Mouse (Mus musculus) ES-E14 (cell line): ENCODE measurements around the gene Agrn. TPM values are rescaled to one million over a fixed set of nuclear protein-coding genes. Genes with fewer than 3 reads are reported as not detected.

Source experiments
- DNase-seq: peaks from one replicate; pipeline ENCODE4 v3.0.0-alpha.2; 2013; ENCODE audit warnings: low read depth, low spot score
- H3K27ac ChIP-seq: 2 replicates; pipeline ENCODE4 v1.5.1; 2012; ENCODE audit warnings: low read depth, mild to moderate bottlenecking, low read length, moderate library complexity, mixed read lengths; ENCODE audit not compliant: poor library complexity, insufficient read depth, severe bottlenecking
- H3K36me3 ChIP-seq: 2 replicates; pipeline ENCODE4 v1.6.1; 2012; ENCODE audit warnings: mild to moderate bottlenecking, low read length, moderate library complexity, mixed read lengths; ENCODE audit not compliant: control insufficient read depth, poor library complexity, insufficient read depth, severe bottlenecking
- H3K4me1 ChIP-seq, 2 experiments: fragments of 150-350 bp in 1 of 2; sonication (generic) in 1 of 2; 2 replicates each; pipeline ENCODE4 v1.6.1; 2012; ENCODE audit warnings: low read length in 2 of 2, mild to moderate bottlenecking in 1 of 2, mixed read lengths in 1 of 2; ENCODE audit not compliant: control insufficient read depth in 2 of 2, insufficient read depth in 2 of 2, poor library complexity in 1 of 2
- H3K4me3 ChIP-seq, 2 experiments: fragments of 150-350 bp in 1 of 2; sonication (generic) in 1 of 2; 2 replicates each; pipeline ENCODE4 v1.5.1; 2012; ENCODE audit warnings: low read length in 2 of 2, low read depth in 1 of 2, mild to moderate bottlenecking in 1 of 2, mixed read lengths in 1 of 2; ENCODE audit not compliant: insufficient read depth in 1 of 2, poor library complexity in 1 of 2, severe bottlenecking in 1 of 2
- H3K9ac ChIP-seq: 2 replicates; pipeline ENCODE4 v1.6.1; 2012; ENCODE audit warnings: low read depth, mild to moderate bottlenecking, low read length, mixed read lengths; ENCODE audit not compliant: poor library complexity, insufficient read depth, severe bottlenecking
- H3K9me3 ChIP-seq: fragments of 150-350 bp; sonication (generic); 2 replicates; pipeline ENCODE4 v1.6.1; 2012; ENCODE audit warnings: low read depth, mild to moderate bottlenecking, low read length; ENCODE audit not compliant: control insufficient read depth, insufficient read depth
- CHD2 ChIP-seq: IDR thresholded peaks from 2 replicates; pipeline ENCODE4 v1.6.1; 2014; ENCODE audit warnings: mild to moderate bottlenecking, low read depth, low read length, inconsistent platforms
- HCFC1 ChIP-seq: IDR thresholded peaks from 2 replicates; pipeline ENCODE4 v1.6.1; 2012; ENCODE audit warnings: low read length, inconsistent platforms, borderline replicate concordance; ENCODE audit not compliant: insufficient read depth
- MAFK ChIP-seq: IDR thresholded peaks from 2 replicates; pipeline ENCODE4 v1.6.1; 2014; ENCODE audit warnings: mild to moderate bottlenecking, low read depth, low read length, inconsistent platforms; ENCODE audit not compliant: insufficient read depth
- ZC3H11A ChIP-seq: IDR thresholded peaks from 2 replicates; pipeline ENCODE4 v1.6.1; 2012; ENCODE audit warnings: low read depth, mild to moderate bottlenecking, inconsistent platforms, low read length, borderline replicate concordance
- ZNF384 ChIP-seq: IDR thresholded peaks from 2 replicates; pipeline ENCODE4 v1.6.1; 2012; ENCODE audit warnings: low read depth, low read length, inconsistent platforms
- in situ Hi-C, 2 experiments: fragments of 600-800 bp; cut with MboI; formaldehyde crosslinking; loops; one replicate each; pipeline ENCODE4 v1.15.1; 2025; ENCODE audit warnings: low sequenced_read_pairs in 2 of 2, inconsistent platforms in 1 of 2; ENCODE audit not compliant: unreplicated experiment in 2 of 2
- total RNA-seq: library from RNA; depleted of rRNA; stranded (reverse); fragments of 300-350 nt; gene quantifications from 2 replicates; pipeline ENCODE4 v1.2.3, GENCODE M21; 2012

The Agrn gene
- total RNA-seq, 1 experiment, result 214 TPM

GRCm38 (mm10) chr4:156215649-156216048 lies 18.4 kb upstream of the Agrn start, which contains the start of gene Perm1:
TSS of gene Perm1 (plus strand) at chr4:156215868.
- Histone ChIP-seq H3K9ac (no peak within 1 kb of the TSS), H3K4me1 (0 out of 4 replicates have a peak, but pooled peaks cover 0 to 2% of the 10 kb centered on the region in 2 experiments), H3K4me3 (no peak within 1 kb of the TSS), H3K36me3 (no peaks in the 10 kb centered on the region), H3K27ac (no peak within 1 kb of the TSS), H3K9me3 (no peaks in the 10 kb centered on the region)
- DNase-seq, result no peak
- in situ Hi-C loops, result no loop called here
- no peak for TF ChIP-seq HCFC1
- no peak for TF ChIP-seq ZNF384
- no peak for TF ChIP-seq MAFK
- no peak for TF ChIP-seq ZC3H11A
- no peak for TF ChIP-seq CHD2

- no peak overlapping the region for H3K4me3 ChIP-seq
- H3K9ac ChIP-seq, result no peak overlapping the region
- H3K9me3 ChIP-seq, result no peaks in the 10 kb centered on the region
- H3K4me1 ChIP-seq, result 0 out of 4 replicates have a peak, but pooled peaks cover 0 to 2% of the 10 kb centered on the region in 2 experiments
- TF ChIP-seq ZNF384 (no peak), MAFK (no peak), HCFC1 (no peak), ZC3H11A (no peak)
- in situ Hi-C loops, result no loop called here
- DNase-seq, result no peak
- no peaks in the 10 kb centered on the region for H3K36me3 ChIP-seq
- H3K27ac ChIP-seq, result no peak overlapping the region
Measured at GRCm38 (mm10) chr4:156213134-156213533, 15.8 kb upstream of the Agrn start.

GRCm38 (mm10) chr4:156209963-156210635 lies 12.8 kb upstream of the Agrn start:
- no peak overlapping the region for H3K4me3 ChIP-seq
- in situ Hi-C loops, result no loop called here
- no peak for TF ChIP-seq ZC3H11A
- no peak for TF ChIP-seq ZNF384
- no peak overlapping the region for H3K9ac ChIP-seq
- no peak overlapping the region for H3K27ac ChIP-seq
- H3K4me1 ChIP-seq, result 0 out of 4 replicates have a peak, but pooled peaks cover 0 to 2% of the 10 kb centered on the region in 2 experiments
- no peak for DNase-seq
- no peaks in the 10 kb centered on the region for H3K36me3 ChIP-seq
- H3K9me3 ChIP-seq, result no peaks in the 10 kb centered on the region

GRCm38 (mm10) chr4:156208872-156209271 lies 11.6 kb upstream of the Agrn start:
- Histone ChIP-seq H3K36me3 (no peaks in the 10 kb centered on the region), H3K4me1 (0 out of 4 replicates have a peak, but pooled peaks cover 0 to 2% of the 10 kb centered on the region in 2 experiments), H3K9ac (no peak overlapping the region), H3K9me3 (no peaks in the 10 kb centered on the region), H3K4me3 (no peak overlapping the region), H3K27ac (no peak overlapping the region)
- TF ChIP-seq MAFK (no peak), CHD2 (no peak), HCFC1 (no peak), ZNF384 (no peak)
- no peak for DNase-seq
- in situ Hi-C loops, result no loop called here

- peaks cover 0 to 9% of the 10 kb centered on the region in 2 experiments; a peak in 1 of 4 replicates for H3K4me1 ChIP-seq
- in situ Hi-C loops, result no loop called here
- TF ChIP-seq MAFK, result no peak
- no peak for TF ChIP-seq HCFC1
- TF ChIP-seq CHD2, result no peak
- no peak for TF ChIP-seq ZNF384
- TF ChIP-seq ZC3H11A, result no peak
- H3K27ac ChIP-seq, result no peak overlapping the region
- no peaks in the 10 kb centered on the region for H3K9me3 ChIP-seq
- no peaks in the 10 kb centered on the region for H3K36me3 ChIP-seq
- H3K9ac ChIP-seq, result peak overlapping the region; percentile 71
- peak overlapping the region; percentile 60 to 72 for H3K4me3 ChIP-seq
- DNase-seq, result no peak
Measured at GRCm38 (mm10) chr4:156203413-156204131, 6.3 kb upstream of the Agrn start.
